Mouse (Mus musculus) lung, embryonic 14.5 days (tissue): ENCODE data around the gene Scaf8. TPM values are rescaled to one million over a fixed set of nuclear protein-coding genes. Genes with fewer than 3 reads are reported as not detected.
"Not testable (repeated sequence)": the region's sequence is repeated elsewhere in the genome, so short reads cannot be mapped to it uniquely, and the experiment has no call there.

Experiments used
- ATAC-seq: fragments of 200-750 bp; cut with Nextera tagmentation; 2 replicates; pipeline ENCODE4 v1.8.0; 2017; ENCODE audit warnings: mild to moderate bottlenecking, moderate TSS enrichment, moderate library complexity; ENCODE audit not compliant: insufficient read depth
- DNase-seq: peaks from one replicate; pipeline ENCODE4 v3.0.0-alpha.2; 2015
- H3K27ac ChIP-seq: fragments of 300-500 bp; sonication (generic); 2 replicates; pipeline ENCODE4 v1.5.1; 2014; ENCODE audit warnings: low read depth, mild to moderate bottlenecking, moderate library complexity
- H3K27me3 ChIP-seq: fragments of 300-500 bp; sonication (generic); 2 replicates; pipeline ENCODE4 v1.6.1; 2014; ENCODE audit warnings: low read length, control low read depth; ENCODE audit not compliant: insufficient read depth
- H3K36me3 ChIP-seq: fragments of 300-500 bp; sonication (generic); 2 replicates; pipeline ENCODE4 v1.6.1; 2014; ENCODE audit warnings: control low read depth; ENCODE audit not compliant: insufficient read depth
- H3K4me1 ChIP-seq: fragments of 300-500 bp; sonication (generic); 2 replicates; pipeline ENCODE4 v1.6.1; 2014; ENCODE audit warnings: antibody characterized with exemption, control low read depth; ENCODE audit not compliant: insufficient read depth
- H3K4me2 ChIP-seq: fragments of 300-500 bp; sonication (generic); 2 replicates; pipeline ENCODE4 v1.6.1; 2014; ENCODE audit warnings: mild to moderate bottlenecking
- H3K4me3 ChIP-seq: fragments of 300-500 bp; sonication (generic); 2 replicates; pipeline ENCODE4 v1.5.1; 2014; ENCODE audit warnings: low read depth, low read length
- H3K9ac ChIP-seq: fragments of 300-500 bp; sonication (generic); 2 replicates; pipeline ENCODE4 v1.6.1; 2014
- H3K9me3 ChIP-seq: fragments of 300-500 bp; sonication (generic); 2 replicates; pipeline ENCODE4 v1.6.1; 2016; ENCODE audit warnings: low read depth, low read length, control low read depth
- CTCF ChIP-seq: IDR thresholded peaks from 2 replicates; pipeline ENCODE4 v1.5.1; 2016; ENCODE audit warnings: antibody characterized with exemption, low read depth
- WGBS: fragments of 180-500 bp; shearing (Covaris S2); extraction: QIAGEN DNeasy Blood & Tissue Kit; methylation state at CpG from one replicate; pipeline ENCODE4 v1.1.7; 2014; 5-methylcytosine and 5-hydroxymethylcytosine counted together
- polyA plus RNA-seq: library from polyadenylated mRNA; unstranded; fragments of >200 nt; fragmentation: Nextera tagmentation; extraction: Ambion mirVana; gene quantifications from 2 replicates; pipeline ENCODE4 v1.2.1, GENCODE M21; 2014

Gene Scaf8
- polyA plus RNA-seq, 1 experiment from 2014 or later = 30.2 TPM

DNA sequence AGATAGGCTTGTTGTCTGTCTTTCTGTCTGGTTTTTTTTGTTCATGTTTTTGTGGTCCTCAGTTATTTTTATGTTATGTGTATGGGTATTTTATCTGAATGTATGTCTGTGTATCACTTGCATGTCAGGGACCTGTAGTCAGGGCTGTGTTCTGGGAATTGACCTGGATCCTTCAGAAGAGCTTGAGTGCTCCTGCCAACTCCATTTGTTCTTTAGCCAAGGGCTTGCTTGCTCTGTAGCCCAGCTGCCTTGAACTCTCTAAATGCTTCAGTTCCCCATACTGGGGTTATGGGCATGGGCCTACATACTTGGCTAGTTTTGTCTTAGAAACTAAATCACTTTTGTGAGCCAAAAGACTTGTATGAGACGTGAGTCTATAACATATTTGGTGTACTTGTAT, 13.9 kb downstream of the Scaf8 start:
- Histone ChIP-seq H3K27ac (no peak overlapping the region), H3K4me2 (no peak overlapping the region), H3K9me3 (no peaks in the 10 kb centered on the region), H3K27me3 (no peaks in the 10 kb centered on the region), H3K36me3 (peaks cover 11% of the 10 kb centered on the region; the same call in 1 of the 2 replicates), H3K4me3 (no peak overlapping the region), H3K9ac (no peak overlapping the region), H3K4me1 (no peaks in the 10 kb centered on the region)
- ATAC-seq = no peak
- WGBS = 86% methylated on average over 1 of the region's 1 CpGs
- no peak for DNase-seq
- TF ChIP-seq CTCF = no peak

DNA sequence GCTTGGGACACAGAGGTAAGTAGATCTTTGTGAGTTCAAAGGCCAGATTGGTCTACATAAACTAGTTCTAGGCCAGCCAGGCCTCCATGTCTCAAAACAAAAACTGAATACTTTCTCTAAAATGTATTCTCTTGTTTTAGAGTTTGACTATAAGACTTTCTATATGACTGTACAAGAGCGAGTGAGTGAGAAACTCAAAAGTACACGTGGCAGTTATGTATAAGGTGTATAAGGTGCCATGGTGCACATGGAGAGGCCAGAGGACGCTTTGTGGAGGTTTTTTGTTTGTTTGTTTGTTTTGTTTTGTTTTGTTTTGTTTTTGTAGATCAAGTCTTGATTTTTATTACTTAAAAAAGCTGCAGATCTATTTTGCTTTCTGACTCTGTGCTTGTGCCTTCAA, 15.0 kb downstream of the Scaf8 start:
- WGBS = 81% methylated on average over 3 of the region's 3 CpGs
- Histone ChIP-seq H3K36me3 (peaks cover 11% of the 10 kb centered on the region; the same call in 1 of the 2 replicates), H3K4me3 (no peak overlapping the region), H3K4me2 (no peak overlapping the region), H3K9ac (no peak overlapping the region), H3K9me3 (no peaks in the 10 kb centered on the region), H3K4me1 (no peaks in the 10 kb centered on the region), H3K27ac (no peak overlapping the region), H3K27me3 (no peaks in the 10 kb centered on the region)
- TF ChIP-seq CTCF = no peak
- no peak for DNase-seq
- ATAC-seq = no peak

DNA sequence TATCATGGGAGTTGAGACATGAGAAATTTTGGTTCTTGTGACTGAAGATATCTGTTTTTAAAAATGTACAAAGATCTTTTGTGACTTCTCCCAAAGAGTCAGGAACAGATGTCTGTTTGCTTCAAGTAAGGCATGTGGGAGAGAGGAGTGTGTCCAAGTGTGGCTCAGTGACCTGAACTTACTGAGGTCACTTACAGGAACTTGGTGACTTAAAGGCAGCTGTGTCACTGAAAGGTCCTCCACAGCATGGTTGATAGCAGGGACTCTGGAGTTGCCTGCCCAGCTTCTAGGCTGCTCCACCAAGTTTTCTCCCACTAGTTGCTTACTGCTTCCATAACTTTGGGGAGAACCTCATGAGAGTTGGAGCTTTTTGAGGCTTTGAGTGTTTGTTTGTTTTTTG, 20.6 kb downstream of the Scaf8 start:
- Histone ChIP-seq H3K4me1 (peaks cover 5% of the 10 kb centered on the region; the same call in 1 of the 2 replicates), H3K9ac (no peak overlapping the region), H3K27ac (no peak overlapping the region), H3K4me3 (no peak overlapping the region), H3K9me3 (no peaks in the 10 kb centered on the region), H3K36me3 (peaks cover 23% of the 10 kb centered on the region; the same call in 1 of the 2 replicates), H3K4me2 (no peak overlapping the region), H3K27me3 (no peaks in the 10 kb centered on the region)
- ATAC-seq (no peak), DNase-seq (no peak)
- TF ChIP-seq CTCF = no peak

DNA sequence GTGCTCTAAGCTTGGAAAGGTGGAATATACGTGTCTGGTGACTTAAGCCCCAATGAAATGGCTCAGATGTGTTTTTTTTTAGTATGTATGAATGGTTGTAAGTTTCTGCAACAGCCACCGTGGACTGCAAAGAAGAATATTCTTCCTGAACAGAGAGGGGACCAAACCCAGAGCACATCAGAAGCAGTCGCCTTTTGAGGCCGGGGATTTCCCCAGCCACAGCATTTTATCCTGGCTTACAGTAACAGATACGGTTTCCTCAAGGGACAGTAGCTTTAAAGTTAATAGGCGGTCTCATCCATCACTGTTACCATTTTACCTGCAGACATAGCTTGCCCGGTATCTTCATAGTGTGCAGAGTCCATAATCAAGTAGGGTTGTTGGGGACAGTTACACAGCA, 21.4 kb downstream of the Scaf8 start:
- Histone ChIP-seq H3K9me3 (no peaks in the 10 kb centered on the region), H3K9ac (no peak overlapping the region), H3K36me3 (peaks cover 19% of the 10 kb centered on the region; the same call in 1 of the 2 replicates), H3K4me1 (peaks cover 5% of the 10 kb centered on the region; the same call in 1 of the 2 replicates), H3K27ac (no peak overlapping the region), H3K4me3 (no peak overlapping the region), H3K4me2 (no peak overlapping the region), H3K27me3 (no peaks in the 10 kb centered on the region)
- ATAC-seq (no peak), DNase-seq (no peak)
- 83% methylated on average over 7 of the region's 7 CpGs for WGBS
- no peak for TF ChIP-seq CTCF

DNA sequence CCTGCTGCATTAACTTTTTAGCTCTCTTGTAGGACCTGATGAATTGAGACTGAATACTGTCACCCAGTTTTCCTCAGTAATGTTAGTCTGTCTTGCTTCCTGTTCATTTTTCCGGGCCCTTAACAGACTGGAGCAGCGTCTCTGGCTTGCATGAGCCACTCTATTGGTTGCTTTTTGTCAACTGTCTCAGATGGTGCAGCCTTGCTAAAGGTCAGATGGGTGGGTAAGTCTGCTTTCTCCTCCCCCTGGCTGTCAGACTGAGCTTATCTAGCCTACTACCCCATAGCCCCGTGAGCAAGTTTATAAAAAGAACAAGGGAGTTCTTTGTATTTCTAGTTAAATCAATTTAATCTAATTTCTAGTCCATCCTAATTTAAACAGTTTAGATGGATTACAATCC, 23.6 kb downstream of the Scaf8 start:
- Histone ChIP-seq H3K4me3 (no peak overlapping the region), H3K4me2 (no peak overlapping the region), H3K36me3 (peaks cover 15% of the 10 kb centered on the region; the same call in 1 of the 2 replicates), H3K27me3 (no peaks in the 10 kb centered on the region), H3K9me3 (no peaks in the 10 kb centered on the region), H3K27ac (no peak overlapping the region), H3K4me1 (peaks cover 5% of the 10 kb centered on the region; the same call in 1 of the 2 replicates), H3K9ac (no peak overlapping the region)
- DNase-seq (no peak), ATAC-seq (no peak)
- TF ChIP-seq CTCF = no peak
- WGBS = 27% methylated on average over 3 of the region's 3 CpGs

DNA sequence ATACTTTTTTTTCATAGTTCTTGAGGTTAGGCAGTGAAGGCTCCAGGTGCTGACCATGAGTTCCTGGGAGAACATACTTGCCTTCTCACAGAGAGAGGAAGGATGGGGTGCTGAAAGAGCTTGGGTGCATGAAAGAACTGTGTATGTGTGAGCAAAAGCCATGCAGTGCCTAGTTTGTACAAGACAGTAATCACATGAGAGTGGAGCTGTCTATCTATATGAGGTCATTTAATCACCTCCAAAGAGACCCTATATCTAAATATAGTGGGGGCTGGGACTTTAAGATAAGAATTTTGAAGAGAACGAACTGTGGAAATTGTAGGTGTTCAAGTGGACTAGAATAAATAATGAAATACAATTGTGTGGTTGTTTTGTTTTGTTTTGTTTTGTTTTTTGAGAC, 25.3 kb downstream of the Scaf8 start:
- TF ChIP-seq CTCF = no peak
- Histone ChIP-seq H3K4me2 (no peak overlapping the region), H3K9me3 (no peaks in the 10 kb centered on the region), H3K4me3 (no peak overlapping the region), H3K27ac (no peak overlapping the region), H3K36me3 (peaks cover 17% of the 10 kb centered on the region; the same call in 1 of the 2 replicates), H3K27me3 (no peaks in the 10 kb centered on the region), H3K9ac (no peak overlapping the region), H3K4me1 (peaks cover 5% of the 10 kb centered on the region; the same call in 1 of the 2 replicates)
- 61% methylated on average over 1 of the region's 1 CpGs for whole genome bisulfite sequencing
- ATAC-seq = no peak
- DNase-seq = no peak

- H3K4me1 ChIP-seq = no peaks in the 10 kb centered on the region
- ATAC-seq = no peak
- WGBS = 94% methylated on average over 1 of the region's 1 CpGs
These were observed 34.1 kb downstream of the Scaf8 start for GRCm38 (mm10) chr17:3148853-3149252.

DNA sequence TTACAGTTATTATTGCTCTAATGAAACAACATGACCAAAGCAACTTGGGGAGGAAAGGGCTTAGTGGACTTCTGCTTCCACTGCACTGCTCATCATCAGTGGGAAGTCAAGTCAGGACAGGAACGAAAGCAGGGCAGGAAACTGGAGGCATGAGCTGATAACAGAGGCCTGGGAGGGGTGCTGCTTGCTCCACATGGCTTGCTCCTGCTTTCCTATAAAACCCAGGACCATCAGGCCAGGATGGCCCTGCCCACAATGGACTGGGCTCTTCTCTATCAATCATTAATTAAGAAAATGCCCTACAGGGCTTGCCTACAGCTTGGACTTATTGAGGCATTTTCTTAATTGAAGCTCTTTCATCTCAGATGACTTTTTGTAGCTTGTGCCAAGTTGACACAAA, 34.8 kb downstream of the Scaf8 start:
- H3K4me3 ChIP-seq = no peak overlapping the region
- no peak for ATAC-seq
- no peak overlapping the region for H3K9ac ChIP-seq
- TF ChIP-seq CTCF = no peak
- DNase-seq = no peak
- H3K36me3 ChIP-seq = peaks cover 36% of the 10 kb centered on the region
- H3K27ac ChIP-seq = no peak overlapping the region
- H3K9me3 ChIP-seq = no peaks in the 10 kb centered on the region
- no peak overlapping the region for H3K4me2 ChIP-seq
- H3K4me1 ChIP-seq = no peaks in the 10 kb centered on the region
- 58% methylated on average over 1 of the region's 1 CpGs for WGBS
- H3K27me3 ChIP-seq = no peaks in the 10 kb centered on the region

More at GRCm38 (mm10) chr17:3148853-3149252, 34.1 kb downstream of the Scaf8 start:
- no peak for TF ChIP-seq CTCF
- Histone ChIP-seq H3K27ac (no peak overlapping the region), H3K27me3 (no peaks in the 10 kb centered on the region), H3K4me3 (no peak overlapping the region), H3K9me3 (no peaks in the 10 kb centered on the region), H3K4me2 (no peak overlapping the region), H3K36me3 (peaks cover 31% of the 10 kb centered on the region), H3K9ac (no peak overlapping the region)
- DNase-seq = no peak

- ATAC-seq, H3K27ac ChIP-seq, H3K9me3 ChIP-seq, H3K4me3 ChIP-seq, H3K9ac ChIP-seq, H3K4me1 ChIP-seq, DNase-seq, H3K4me2 ChIP-seq, H3K27me3 ChIP-seq: not testable (repeated sequence)
- 65% methylated on average over 1 of the region's 1 CpGs for WGBS
- H3K36me3 ChIP-seq = peaks cover 33% of the 10 kb centered on the region
These were observed 35.9 kb downstream of the Scaf8 start for GRCm38 (mm10) chr17:3150701-3151100.
